Mouse (Mus musculus): ENCODE results near the gene Cnpy3.

DNA sequence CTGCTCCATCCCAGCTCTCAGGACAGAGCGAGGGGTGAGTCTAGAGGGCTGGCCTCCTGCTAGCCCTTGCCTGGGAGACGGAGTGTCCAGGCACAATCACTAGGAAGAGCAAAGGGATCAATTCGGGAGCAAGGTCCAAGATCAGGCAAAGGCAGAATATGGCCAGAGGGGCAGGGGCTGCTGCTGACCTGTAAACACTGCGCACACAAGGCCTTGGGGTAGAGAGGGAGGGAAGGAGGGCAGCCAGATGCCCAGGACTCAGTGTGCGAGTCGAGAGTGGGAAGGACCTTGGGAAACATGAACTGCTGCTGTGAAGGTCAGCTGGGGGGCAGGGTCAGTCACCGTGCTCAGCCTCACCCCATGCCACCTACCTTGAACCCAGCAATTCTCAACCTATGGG is 16.7 kb downstream of the Cnpy3 start:
- no peak for TF ChIP-seq POLR2A (IDR thresholded peaks at IDR 0.05; ENCODE audit: borderline replicate concordance, insufficient read depth, low read length)
- no peak for TF ChIP-seq CTCF (IDR thresholded peaks at IDR 0.05; ENCODE audit: borderline replicate concordance, insufficient read depth, low read depth, low read length)
